In the genomic region with DNA sequence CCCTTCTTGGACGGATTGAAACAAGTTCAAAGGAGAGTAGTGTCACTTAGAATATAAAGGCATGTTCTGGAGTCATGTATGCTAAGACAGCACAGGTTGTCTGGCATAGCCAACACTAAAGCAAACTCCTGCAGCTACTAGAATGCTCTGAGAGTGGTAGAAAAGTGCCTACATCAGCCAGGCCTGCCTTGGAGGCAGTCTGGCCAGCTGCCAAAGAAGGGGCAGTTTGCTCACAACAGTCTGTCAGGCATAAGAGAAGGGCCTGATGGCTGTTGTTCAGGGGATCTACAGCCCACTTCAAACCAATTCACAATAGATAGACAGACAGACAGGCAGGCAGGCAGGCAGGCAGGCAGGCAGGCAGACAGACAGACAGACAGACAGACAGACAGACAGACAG, we compare ENCODE assay signal across 23 mouse cellular contexts.
DNase-seq lines count a peak whose midpoint lies in the region; ATAC-seq lines count a peak whose summit lies in the region.
"Had no signal": no experiment of that assay in that cellular context is flagged by ENCODE, and none has a peak within 500 bp of the region (broad histone marks: within the 10 kb centered on the region; RNA-seq: fewer than 3 reads in every experiment).

No protein-coding gene starts in this region.

- WGBS in forebrain, embryonic 15.5 days, result 68% methylated on average over 1 of the region's 1 CpGs
- 79% methylated on average over 1 of the region's 1 CpGs for WGBS in forebrain, embryonic 12.5 days

- no peak overlapping the region for H3K9ac ChIP-seq in forebrain, embryonic 15.5 days (replicated peaks)
- H3K9ac ChIP-seq in forebrain, embryonic 12.5 days, result no peak overlapping the region
- H3K9ac ChIP-seq: embryonic facial prominence, embryonic 15.5 days; heart, embryonic 12.5 days; hindbrain, embryonic 15.5 days; intestine, embryonic 15.5 days; liver, embryonic 15.5 days had no signal

- no peak overlapping the region for H3K4me3 ChIP-seq in forebrain, embryonic 15.5 days
- H3K4me3 ChIP-seq in forebrain, embryonic 12.5 days (replicated peaks), result no peak overlapping the region
- H3K4me3 ChIP-seq: embryonic facial prominence, embryonic 15.5 days; heart, embryonic 12.5 days; hindbrain, embryonic 15.5 days; intestine, embryonic 15.5 days; limb, embryonic 10.5 days; liver, embryonic 15.5 days had no signal

- intact Hi-C loops in left cerebral cortex, postnatal 4 days (cut with DNase I), result no loop called here

- H3K27ac ChIP-seq in forebrain, embryonic 15.5 days (replicated peaks), result no peak overlapping the region
- no peak overlapping the region for H3K27ac ChIP-seq in forebrain, embryonic 12.5 days
- H3K27ac ChIP-seq: embryonic facial prominence, embryonic 15.5 days; hindbrain, embryonic 15.5 days; intestine, embryonic 15.5 days; limb, embryonic 10.5 days; liver, embryonic 15.5 days; macrophage had no signal

- H3K9me3 ChIP-seq in forebrain, embryonic 15.5 days, result no peaks in the 10 kb centered on the region
- no peaks in the 10 kb centered on the region for H3K9me3 ChIP-seq in forebrain, embryonic 12.5 days
- H3K9me3 ChIP-seq: embryonic facial prominence, embryonic 15.5 days; heart, embryonic 12.5 days; hindbrain, embryonic 15.5 days; intestine, embryonic 15.5 days; limb, embryonic 10.5 days; liver, embryonic 15.5 days had no signal

- H3K36me3 ChIP-seq in forebrain, embryonic 15.5 days, result no peaks in the 10 kb centered on the region
- H3K36me3 ChIP-seq in forebrain, embryonic 12.5 days (replicated peaks), result no peaks in the 10 kb centered on the region
- H3K36me3 ChIP-seq: embryonic facial prominence, embryonic 15.5 days; heart, embryonic 12.5 days; hindbrain, embryonic 15.5 days; intestine, embryonic 15.5 days; limb, embryonic 10.5 days; liver, embryonic 15.5 days had no signal

- no peaks in the 10 kb centered on the region for H3K27me3 ChIP-seq in forebrain, embryonic 15.5 days
- no peaks in the 10 kb centered on the region for H3K27me3 ChIP-seq in forebrain, embryonic 12.5 days
- H3K27me3 ChIP-seq: embryonic facial prominence, embryonic 15.5 days; heart, embryonic 12.5 days; hindbrain, embryonic 15.5 days; intestine, embryonic 15.5 days; liver, embryonic 15.5 days had no signal

- DNase-seq in left cerebral cortex, postnatal 4 days, result peak; percentile 60
- DNase-seq in left cerebral cortex, adult 8-10 months (ENCODE audit: low spot score in 2 of 2), result no peak
- DNase-seq in NIH3T3 (ENCODE audit: low read depth), result peak; percentile 39
- peak; percentile 52 for DNase-seq in brain, adult 2 months (ENCODE audit: low read depth, low spot score)
- no peak for DNase-seq in adrenal gland, adult 2 months
- DNase-seq: adrenal gland, postnatal 10 days; embryo, embryonic 11 days; gastrocnemius, postnatal 25 days; heart, adult 18-20 months; heart, postnatal 10 days; liver; right cerebral cortex, postnatal 25 days had no signal

- no peak overlapping the region for H3K4me2 ChIP-seq in forebrain, embryonic 15.5 days (replicated peaks)
- H3K4me2 ChIP-seq in forebrain, embryonic 12.5 days, result no peak overlapping the region
- H3K4me2 ChIP-seq: embryonic facial prominence, embryonic 15.5 days; heart, embryonic 12.5 days; hindbrain, embryonic 15.5 days; intestine, embryonic 15.5 days; liver, embryonic 15.5 days had no signal

- H3K4me1 ChIP-seq in forebrain, embryonic 15.5 days, result peaks cover 10% of the 10 kb centered on the region
- H3K4me1 ChIP-seq in forebrain, embryonic 12.5 days, result no peaks in the 10 kb centered on the region
- H3K4me1 ChIP-seq: heart, embryonic 12.5 days; intestine, embryonic 15.5 days; limb, embryonic 10.5 days; liver, embryonic 15.5 days had no signal

- peak; percentile 48 for ATAC-seq in forebrain, embryonic 15.5 days (replicated peaks)
- no peak for ATAC-seq in forebrain, embryonic 12.5 days (ENCODE audit: low FRiP score)
- ATAC-seq: activated CD4-positive, CD25-positive, alpha-beta regulatory T cell, adult 4 months; intestine, embryonic 15.5 days; lung, postnatal 0 days had no signal

Comparison
In these comparisons a context has a peak if more than half of its experiments do, and no peak if none do; other contexts are left out.
1. DNase-seq: peak in left cerebral cortex, postnatal 4 days (single experiment), NIH3T3 (single experiment) and brain, adult 2 months (single experiment); none in left cerebral cortex, adult 8-10 months (0 of 2) and adrenal gland, adult 2 months (single experiment).